Mouse (Mus musculus) lung, adult 2 months (tissue): ENCODE results near the gene Zfp729a.

Experiments
- CTCF ChIP-seq: fragments of 200-500 bp; IDR thresholded peaks from 2 replicates; pipeline ENCODE4 v1.5.1; 2011; ENCODE audit warnings: mild to moderate bottlenecking, low read length, control low read depth; ENCODE audit not compliant: insufficient read depth
- POLR2A ChIP-seq: fragments of 200-500 bp; IDR thresholded peaks from 2 replicates; pipeline ENCODE4 v1.6.1; 2011; ENCODE audit warnings: low read depth, mild to moderate bottlenecking, control low read depth, low read length, borderline replicate concordance; ENCODE audit errors: extremely low read depth

DNA sequence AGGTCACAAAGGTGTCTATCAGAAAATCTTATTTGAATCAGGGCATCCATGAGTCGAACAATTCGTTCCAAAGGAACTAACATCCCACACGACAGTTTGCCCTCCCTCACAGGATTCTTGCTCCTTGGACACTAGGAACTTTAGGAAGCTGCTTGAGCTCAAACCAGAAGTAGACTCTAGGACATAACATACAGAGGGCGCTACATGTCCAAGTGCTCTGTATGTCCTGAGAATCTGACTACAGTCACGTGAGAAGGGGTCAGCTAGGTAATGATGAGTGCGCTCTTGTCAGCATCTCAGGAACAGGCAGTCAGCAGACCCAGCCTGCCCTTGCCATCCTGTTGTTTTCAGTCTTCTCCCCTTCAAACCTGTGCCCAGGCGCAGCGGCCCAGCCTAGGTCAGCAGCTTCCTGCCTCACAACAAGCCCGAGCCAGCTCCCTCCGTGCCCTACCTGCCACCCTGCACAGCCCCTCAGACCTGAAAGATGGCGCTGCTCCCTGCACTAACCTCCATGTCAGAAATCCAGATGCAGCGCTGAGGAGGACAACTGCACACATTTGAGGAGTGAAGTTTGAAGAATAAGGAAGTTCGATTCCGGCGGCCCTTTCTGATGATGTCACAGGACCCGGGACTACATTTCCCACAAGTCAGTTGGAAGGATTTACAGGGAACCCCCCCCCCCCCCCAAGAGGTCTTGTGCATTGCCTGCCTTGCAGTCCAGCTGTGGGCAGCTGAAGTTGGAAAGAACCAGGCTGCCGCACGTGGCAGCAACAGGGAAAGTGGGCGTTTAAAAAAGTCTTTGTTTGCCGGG, 28.3 kb downstream of the Zfp729a start, which contains the start of gene Zfp729b:
- TF ChIP-seq CTCF (no peak), POLR2A (peak; percentile 20; the same call in 1 of the 2 replicates)
